Mouse (Mus musculus) limb, embryonic 13.5 days (tissue): Measurements from ENCODE around the gene Olfr1066. TPM values are rescaled to one million over a fixed set of nuclear protein-coding genes. Genes with fewer than 3 reads are reported as not detected.
A peak's percentile ranks its signal among the peaks of the same experiment; 100 is the strongest.
"Not testable (repeated sequence)": the region's sequence is repeated elsewhere in the genome, so short reads cannot be mapped to it uniquely, and the experiment has no call there.

ENCODE experiments used
- ATAC-seq: fragments of 200-750 bp; cut with Nextera tagmentation; 2 replicates; pipeline ENCODE4 v1.8.0; 2017; ENCODE audit warnings: low read depth, moderate number of reproducible peaks, moderate TSS enrichment; ENCODE audit not compliant: low FRiP score
- H3K27ac ChIP-seq: fragments of 300-500 bp; sonication (generic); 2 replicates; pipeline ENCODE4 v1.5.1; 2015; ENCODE audit warnings: inconsistent platforms, mild to moderate bottlenecking, moderate library complexity
- H3K27me3 ChIP-seq: fragments of 300-500 bp; sonication (generic); 2 replicates; pipeline ENCODE4 v1.6.1; 2015; ENCODE audit warnings: mild to moderate bottlenecking, inconsistent platforms
- H3K36me3 ChIP-seq: fragments of 300-500 bp; sonication (generic); 2 replicates; pipeline ENCODE4 v1.6.1; 2015; ENCODE audit warnings: inconsistent platforms, mild to moderate bottlenecking, moderate library complexity
- H3K4me1 ChIP-seq: fragments of 300-500 bp; sonication (generic); 2 replicates; pipeline ENCODE4 v1.6.1; 2015; ENCODE audit warnings: inconsistent platforms
- H3K4me2 ChIP-seq: fragments of 300-500 bp; sonication (generic); replicated peaks from 2 replicates; pipeline ENCODE4 v1.6.1; 2015; ENCODE audit warnings: inconsistent platforms, mild to moderate bottlenecking, moderate library complexity
- H3K4me3 ChIP-seq: fragments of 300-500 bp; sonication (generic); 2 replicates; pipeline ENCODE4 v1.5.1; 2015; ENCODE audit warnings: moderate library complexity, mild to moderate bottlenecking, inconsistent platforms
- H3K9ac ChIP-seq: fragments of 300-500 bp; sonication (generic); 2 replicates; pipeline ENCODE4 v1.6.1; 2015; ENCODE audit warnings: mild to moderate bottlenecking, inconsistent platforms
- H3K9me3 ChIP-seq: fragments of 300-500 bp; sonication (generic); 2 replicates; pipeline ENCODE4 v1.6.1; 2016; ENCODE audit warnings: inconsistent platforms
- WGBS: fragments of 180-500 bp; shearing (Covaris S2); methylation state at CpG from one replicate; pipeline ENCODE4 v1.1.7; 2015; 5-methylcytosine and 5-hydroxymethylcytosine counted together
- polyA plus RNA-seq: library from polyadenylated mRNA; unstranded; fragments of >200 nt; fragmentation: Nextera tagmentation; extraction: Ambion mirVana; gene quantifications from 2 replicates; pipeline ENCODE4 v1.2.1, GENCODE M21; 2015

Olfr1066 gene
- not detected in 2 replicates for polyA plus RNA-seq

DNA sequence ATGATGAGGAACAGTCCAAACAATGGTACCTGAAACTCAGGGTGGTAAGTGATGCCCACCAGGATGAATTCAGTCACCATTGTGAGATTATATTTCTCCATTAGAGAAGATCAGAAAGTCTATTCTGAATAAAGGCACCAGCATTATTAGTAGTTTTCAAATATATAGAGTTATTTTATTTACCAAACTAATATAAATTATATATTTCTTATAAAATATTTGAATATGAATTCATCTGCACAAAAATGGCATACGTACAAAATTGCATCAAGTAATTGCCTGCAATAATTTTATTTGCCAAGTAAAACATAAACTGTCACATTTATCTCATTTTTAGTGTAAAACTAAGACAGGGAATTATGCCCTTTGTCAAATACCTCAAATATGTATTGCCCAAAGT is at the start of gene Olfr1066:
Gene Olfr1066, minus strand, starts transcription at position 101 of the 400 bp plus-strand sequence.
- H3K4me2 ChIP-seq, result no peak within 1 kb of the TSS
- no peak within 1 kb of the TSS for H3K9ac ChIP-seq
- H3K9me3 ChIP-seq, result no peaks in the 10 kb centered on the region
- no peaks in the 10 kb centered on the region for H3K4me1 ChIP-seq
- no peak for ATAC-seq
- no peak within 1 kb of the TSS for H3K27ac ChIP-seq
- H3K36me3 ChIP-seq, result no peaks in the 10 kb centered on the region
- no peaks in the 10 kb centered on the region for H3K27me3 ChIP-seq
- H3K4me3 ChIP-seq, result no peak within 1 kb of the TSS
- WGBS, result 95% methylated on average over 1 of the region's 1 CpGs

DNA sequence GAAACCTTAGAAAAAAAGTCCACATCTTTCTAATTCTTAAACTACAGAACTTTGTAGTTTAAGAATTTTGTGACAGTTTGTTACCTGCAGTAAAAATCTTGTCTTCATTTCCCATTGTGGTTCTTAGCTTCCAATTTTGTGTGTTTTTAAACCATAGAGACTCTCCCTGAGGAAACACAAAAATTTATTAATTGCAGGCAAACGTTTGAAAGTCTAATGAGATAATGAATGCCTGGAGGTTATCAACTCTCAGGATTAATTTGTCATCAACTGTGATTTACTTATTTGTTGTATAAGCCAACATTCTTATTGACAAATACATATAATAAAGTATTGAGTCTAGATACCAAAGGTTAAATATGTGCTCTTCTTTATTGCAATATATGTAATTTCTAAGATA is 31.2 kb upstream of the Olfr1066 start, which contains the start of gene Olfr228:
Gene Olfr228, minus strand, starts transcription at position 101 of the 400 bp plus-strand sequence.
- no peak within 1 kb of the TSS for H3K4me2 ChIP-seq
- H3K4me3 ChIP-seq, result no peak within 1 kb of the TSS
- no peaks in the 10 kb centered on the region for H3K27me3 ChIP-seq
- 29% methylated on average over 1 of the region's 1 CpGs for WGBS
- H3K9me3 ChIP-seq, result no peaks in the 10 kb centered on the region
- no peak for ATAC-seq
- H3K9ac ChIP-seq, result no peak within 1 kb of the TSS
- H3K4me1 ChIP-seq, result no peaks in the 10 kb centered on the region
- no peaks in the 10 kb centered on the region for H3K36me3 ChIP-seq
- H3K27ac ChIP-seq, result no peak within 1 kb of the TSS

GRCm38 (mm10) chr2:86464442-86465109 is 8.5 kb upstream of the Olfr1066 start:
- Histone ChIP-seq H3K4me1 (no peaks in the 10 kb centered on the region), H3K9ac (no peak overlapping the region), H3K4me2 (0 out of 2 replicates have a peak overlapping the region, but pooled peaks have one; percentile 19), H3K9me3 (no peaks in the 10 kb centered on the region), H3K27ac (no peak overlapping the region), H3K4me3 (no peak overlapping the region), H3K36me3 (no peaks in the 10 kb centered on the region), H3K27me3 (no peaks in the 10 kb centered on the region)
- ATAC-seq, result no peak; the same call in 1 of the 2 replicates
- 33% methylated on average over 10 of the region's 10 CpGs for WGBS

GRCm38 (mm10) chr2:86460434-86460833 is 4.4 kb upstream of the Olfr1066 start:
- no peaks in the 10 kb centered on the region for H3K27me3 ChIP-seq
- H3K4me3 ChIP-seq, result no peak overlapping the region
- H3K27ac ChIP-seq, result no peak overlapping the region
- no peak overlapping the region for H3K4me2 ChIP-seq
- ATAC-seq, result no peak
- H3K36me3 ChIP-seq, result no peaks in the 10 kb centered on the region
- 68% methylated on average over 1 of the region's 1 CpGs for WGBS
- H3K9ac ChIP-seq, result no peak overlapping the region
- no peaks in the 10 kb centered on the region for H3K4me1 ChIP-seq
- no peaks in the 10 kb centered on the region for H3K9me3 ChIP-seq

DNA sequence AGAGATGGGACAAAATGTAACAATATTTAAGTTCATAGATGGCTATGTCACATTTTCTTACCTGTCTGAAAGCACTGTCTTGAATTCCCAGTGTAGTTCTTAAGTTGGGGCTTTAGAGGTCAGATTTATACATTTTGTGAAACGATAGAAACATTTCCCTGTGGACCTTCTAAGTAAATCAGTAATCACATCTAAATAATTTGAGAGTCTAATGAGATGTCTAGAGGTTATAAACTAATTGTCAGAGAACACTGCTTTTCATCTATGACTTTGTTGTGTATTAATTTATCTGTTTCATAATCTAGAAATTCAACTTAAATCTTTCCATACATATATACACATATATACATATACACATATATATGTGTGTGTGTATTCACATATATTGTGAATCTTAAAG is 5.6 kb downstream of the Olfr1066 start, which contains the start of gene Olfr1065:
Gene Olfr1065, minus strand, starts transcription at position 101 of the 400 bp plus-strand sequence.
- not testable (repeated sequence) for H3K36me3 ChIP-seq, H3K27me3 ChIP-seq, H3K4me2 ChIP-seq, H3K4me3 ChIP-seq, H3K27ac ChIP-seq, H3K4me1 ChIP-seq, H3K9ac ChIP-seq, ATAC-seq, H3K9me3 ChIP-seq
- WGBS, result 90% methylated on average over 1 of the region's 1 CpGs

DNA sequence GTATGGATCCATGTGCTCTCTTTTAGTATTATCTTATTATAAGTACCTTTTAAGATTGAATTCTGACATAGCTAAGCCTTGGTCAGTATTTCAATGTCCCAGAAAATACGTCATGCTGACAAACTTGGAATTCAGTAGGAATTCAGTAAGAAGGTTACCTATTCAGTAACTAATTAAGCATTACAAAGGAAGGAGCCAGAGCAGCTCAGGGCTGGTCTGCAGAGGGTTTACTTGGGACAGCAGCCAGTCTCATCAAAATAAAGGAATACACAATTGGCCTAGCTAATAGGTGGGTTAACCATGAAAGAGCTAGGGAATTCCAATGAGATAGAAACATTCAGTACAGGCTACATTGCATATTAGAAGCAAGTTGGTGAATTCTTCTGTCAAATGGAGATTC is 14.0 kb downstream of the Olfr1066 start:
- not testable (repeated sequence) for H3K36me3 ChIP-seq

GRCm38 (mm10) chr2:86428511-86428910 is 27.6 kb downstream of the Olfr1066 start:
- not testable (repeated sequence) for H3K4me2 ChIP-seq, H3K4me3 ChIP-seq, H3K36me3 ChIP-seq, H3K27me3 ChIP-seq, H3K9me3 ChIP-seq, H3K9ac ChIP-seq, H3K4me1 ChIP-seq, H3K27ac ChIP-seq, ATAC-seq
- 93% methylated on average over 8 of the region's 8 CpGs for WGBS

More for the DNA sequence above, 14.0 kb downstream of the Olfr1066 start:
- not testable (repeated sequence) for H3K4me1 ChIP-seq, H3K4me3 ChIP-seq, ATAC-seq, H3K27ac ChIP-seq, H3K9me3 ChIP-seq, H3K9ac ChIP-seq, H3K4me2 ChIP-seq, H3K27me3 ChIP-seq
- 71% methylated on average over 1 of the region's 1 CpGs for WGBS

- not testable (repeated sequence) for H3K27ac ChIP-seq, H3K4me1 ChIP-seq, H3K9me3 ChIP-seq, H3K9ac ChIP-seq, H3K36me3 ChIP-seq, H3K27me3 ChIP-seq, H3K4me3 ChIP-seq, H3K4me2 ChIP-seq, ATAC-seq
Measured at GRCm38 (mm10) chr2:86426649-86427048, 29.4 kb downstream of the Olfr1066 start, which contains the start of gene Olfr1062. Gene Olfr1062, minus strand, starts transcription at chr2:86426749.

DNA sequence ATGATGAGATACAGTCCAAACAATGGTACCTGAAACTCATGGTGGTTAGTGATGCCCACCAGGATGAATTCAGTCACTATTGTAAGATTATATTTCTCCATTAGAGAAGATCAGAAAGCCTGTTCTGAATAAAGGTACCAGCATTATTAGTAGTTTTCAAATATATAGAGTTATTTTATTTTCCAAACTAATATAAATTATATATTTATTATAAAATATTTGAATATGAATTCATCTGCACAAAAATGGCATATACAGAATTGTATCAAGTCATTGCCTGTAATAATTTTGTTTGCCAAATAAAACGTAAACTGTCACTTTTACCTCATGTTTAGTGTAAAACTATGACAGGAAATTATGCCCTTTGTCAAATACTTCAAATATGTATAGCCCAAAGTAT is 42.1 kb downstream of the Olfr1066 start, which contains the start of gene Olfr1061:
Gene Olfr1061, minus strand, starts transcription at position 101 of the 400 bp plus-strand sequence.
- Histone ChIP-seq H3K4me2 (no peak within 1 kb of the TSS), H3K36me3 (no peaks in the 10 kb centered on the region), H3K9ac (no peak within 1 kb of the TSS), H3K27ac (no peak within 1 kb of the TSS), H3K9me3 (no peaks in the 10 kb centered on the region), H3K4me3 (no peak within 1 kb of the TSS), H3K4me1 (no peaks in the 10 kb centered on the region), H3K27me3 (no peaks in the 10 kb centered on the region)
- ATAC-seq, result no peak
- 84% methylated on average over 1 of the region's 1 CpGs for WGBS

Other genes starting within 250 kb of the Olfr1066 start
- gene Olfr1046, start 237.0 kb downstream of the Olfr1066 start, polyA plus RNA-seq, result not detected in 2 replicates
- gene Olfr1047, start 224.9 kb downstream of the Olfr1066 start, polyA plus RNA-seq, result not detected in 2 replicates
- not detected in 2 replicates for gene Olfr1048, start 216.0 kb downstream of the Olfr1066 start, polyA plus RNA-seq
- gene Olfr1049, start 197.9 kb downstream of the Olfr1066 start, polyA plus RNA-seq, result not detected in 2 replicates
- gene Olfr1051, start 177.2 kb downstream of the Olfr1066 start, polyA plus RNA-seq, result not detected in 2 replicates
- not detected in 2 replicates for gene Olfr1052, start 163.8 kb downstream of the Olfr1066 start, polyA plus RNA-seq
- gene Olfr1053, start 141.0 kb downstream of the Olfr1066 start, polyA plus RNA-seq, result not detected in 2 replicates
- gene Olfr1054, start 120.8 kb downstream of the Olfr1066 start, polyA plus RNA-seq, result not detected in 2 replicates
- gene Olfr1055, start 106.0 kb downstream of the Olfr1066 start, polyA plus RNA-seq, result not detected in 2 replicates
- gene Olfr1056, start 93.8 kb downstream of the Olfr1066 start, polyA plus RNA-seq, result not detected in 2 replicates
- gene Olfr1057, start 77.9 kb downstream of the Olfr1066 start, polyA plus RNA-seq, result not detected in 2 replicates
- not detected in 2 replicates for gene Olfr1058, start 67.7 kb downstream of the Olfr1066 start, polyA plus RNA-seq
- gene Olfr1061, start 42.2 kb downstream of the Olfr1066 start, polyA plus RNA-seq, result not detected in 2 replicates
- not detected in 2 replicates for gene Olfr1062, start 29.5 kb downstream of the Olfr1066 start, polyA plus RNA-seq
- gene Olfr1065, start 5.7 kb downstream of the Olfr1066 start, polyA plus RNA-seq, result not detected in 2 replicates
- not detected in 2 replicates for gene Olfr228, start 31.1 kb upstream of the Olfr1066 start, polyA plus RNA-seq
- not detected in 2 replicates for gene Olfr1076, start 52.2 kb upstream of the Olfr1066 start, polyA plus RNA-seq
- gene Olfr1079, start 86.2 kb upstream of the Olfr1066 start, polyA plus RNA-seq, result not detected in 2 replicates
- gene Olfr1080, start 102.0 kb upstream of the Olfr1066 start, polyA plus RNA-seq, result not detected in 2 replicates
- gene Olfr1082, start 142.7 kb upstream of the Olfr1066 start, polyA plus RNA-seq, result not detected in 2 replicates
- gene Olfr1084, start 183.5 kb upstream of the Olfr1066 start, polyA plus RNA-seq, result not detected in 2 replicates
- gene Olfr1085, start 205.8 kb upstream of the Olfr1066 start, polyA plus RNA-seq, result not detected in 2 replicates
- not detected in 2 replicates for gene Olfr1086, start 223.8 kb upstream of the Olfr1066 start, polyA plus RNA-seq
- not detected in 2 replicates for gene Olfr1087, start 242.1 kb upstream of the Olfr1066 start, polyA plus RNA-seq